Mouse (Mus musculus) kidney, adult 10 weeks (tissue): ENCODE data around the gene Gm14393. TPM values are rescaled to one million over a fixed set of nuclear protein-coding genes. Genes with fewer than 3 reads are reported as not detected.

Experiments
- polyA plus RNA-seq: library from polyadenylated mRNA; stranded (reverse); fragments of 350-450 nt; fragmentation: Illumina TruSeq; extraction: RNeasy Lipid Tissue Mini Kit (QIAGEN cat#74804); gene quantifications from one replicate; pipeline ENCODE4 v1.2.3, GENCODE M21; 2014; ENCODE audit warnings: low read depth, low replicate concordance

Gene Gm14393
- polyA plus RNA-seq: 5.7 TPM

GRCm38 (mm10) chr2:175067681-175068261 is at the start of gene Gm14393:
Gene Gm14393, minus strand, starts transcription at chr2:175067781.

Other genes with a start within 250 kb of the Gm14393 start
- gene Gm14444, start 57.5 kb downstream of the Gm14393 start, polyA plus RNA-seq: 0.61 TPM
- gene Gm14399, start 74.2 kb upstream of the Gm14393 start, polyA plus RNA-seq: 42.8 TPM
- gene Gm14443, start 108.1 kb upstream of the Gm14393 start, polyA plus RNA-seq: 2.2 TPM
- 27.7 TPM for gene Gm14391, start 139.1 kb upstream of the Gm14393 start, polyA plus RNA-seq
- 27.7 TPM for gene Gm14440, start 207.3 kb upstream of the Gm14393 start, polyA plus RNA-seq